Mouse (Mus musculus) 416B (cell line): ENCODE results near the gene Gm10382.
A peak's percentile ranks its signal among the peaks of the same experiment; 100 is the strongest.
"Not testable (repeated sequence)": the region's sequence is repeated elsewhere in the genome, so short reads cannot be mapped to it uniquely, and the experiment has no call there.

Experiments used
- DNase-seq: peaks from one replicate; pipeline ENCODE4 v3.0.0; 2011; ENCODE audit warnings: low read depth

Gene Gm10382

GRCm38 (mm10) chr5:125418636-125419035 is 29.5 kb downstream of the Gm10382 start:
- DNase-seq: no peak

GRCm38 (mm10) chr5:125419124-125419523 is 30.0 kb downstream of the Gm10382 start:
- DNase-seq: no peak

- DNase-seq: no peak
Measured at GRCm38 (mm10) chr5:125425698-125426276, 36.7 kb downstream of the Gm10382 start.

GRCm38 (mm10) chr5:125426343-125426742 is 37.2 kb downstream of the Gm10382 start:
- DNase-seq: no peak

GRCm38 (mm10) chr5:125432324-125432723 is 43.2 kb downstream of the Gm10382 start:
- DNase-seq: not testable (repeated sequence)

GRCm38 (mm10) chr5:125433793-125434337 is 44.7 kb downstream of the Gm10382 start, which contains the start of gene Dhx37:
Dhx37 (minus strand) TSS chr5:125434121.
- peak; percentile 98 for DNase-seq

- DNase-seq: peak; percentile 75
Measured at GRCm38 (mm10) chr5:125434347-125434746, 45.2 kb downstream of the Gm10382 start.
